Mouse (Mus musculus) neutrophil, adult 65 days (primary cell): ENCODE results near the gene Gm15080. TPM values are rescaled to one million over a fixed set of nuclear protein-coding genes. Genes with fewer than 3 reads are reported as not detected.

ENCODE experiments used
- total RNA-seq: library from RNA; stranded (reverse); gene quantifications from 2 replicates; pipeline ENCODE4 v1.2.4, GENCODE M21; 2023

Gene Gm15080
- not detected in 2 replicates for total RNA-seq

GRCm38 (mm10) chrX:147992693-147993092, at the start of gene Gm15080:
Gm15080 (plus strand) TSS chrX:147992993.

Other genes with a start within 250 kb of the Gm15080 start
- not detected in 2 replicates for gene Gm15128, start 227.0 kb upstream of the Gm15080 start, total RNA-seq
- gene Gm15107, start 187.7 kb downstream of the Gm15080 start, total RNA-seq: not detected in 2 replicates